Mouse (Mus musculus) intestine, embryonic 14.5 days (tissue): ENCODE results near the gene Gm13539. TPM values are rescaled to one million over a fixed set of nuclear protein-coding genes. Genes with fewer than 3 reads are reported as not detected.

Experiments used
- ATAC-seq: fragments of 200-750 bp; cut with Nextera tagmentation; replicated peaks from 2 replicates; pipeline ENCODE4 v1.8.0; 2017; ENCODE audit warnings: low read depth, moderate number of reproducible peaks, moderate TSS enrichment, moderate library complexity; ENCODE audit not compliant: low FRiP score, low TSS enrichment
- DNase-seq: peaks from one replicate; pipeline ENCODE4 v3.0.0-alpha.2; 2018; ENCODE audit warnings: low spot score
- H3K27ac ChIP-seq: fragments of 300-500 bp; sonication (generic); 2 replicates; pipeline ENCODE4 v1.5.1; 2014; ENCODE audit warnings: low read depth, mild to moderate bottlenecking, control low read depth
- H3K27me3 ChIP-seq: fragments of 300-500 bp; sonication (generic); replicated peaks from 2 replicates; pipeline ENCODE4 v1.6.1; 2014; ENCODE audit warnings: low read length, control low read depth; ENCODE audit not compliant: control insufficient read depth, insufficient read depth
- H3K36me3 ChIP-seq: fragments of 300-500 bp; sonication (generic); 2 replicates; pipeline ENCODE4 v1.6.1; 2014; ENCODE audit warnings: low read length, control low read depth; ENCODE audit not compliant: control insufficient read depth, insufficient read depth
- H3K4me1 ChIP-seq: fragments of 300-500 bp; sonication (generic); replicated peaks from 2 replicates; pipeline ENCODE4 v1.6.1; 2014; ENCODE audit warnings: low read length, control low read depth, mixed read lengths; ENCODE audit not compliant: control insufficient read depth, insufficient read depth
- H3K4me2 ChIP-seq: fragments of 300-500 bp; sonication (generic); 2 replicates; pipeline ENCODE4 v1.6.1; 2014; ENCODE audit warnings: low read length
- H3K4me3 ChIP-seq: fragments of 300-500 bp; sonication (generic); 2 replicates; pipeline ENCODE4 v1.5.1; 2014; ENCODE audit warnings: low read depth, low read length, control low read depth, mixed read lengths
- H3K9ac ChIP-seq: fragments of 300-500 bp; sonication (generic); 2 replicates; pipeline ENCODE4 v1.6.1; 2014; ENCODE audit warnings: mild to moderate bottlenecking, low read length
- H3K9me3 ChIP-seq: fragments of 300-500 bp; sonication (generic); 2 replicates; pipeline ENCODE4 v1.6.1; 2016; ENCODE audit warnings: low read length, control low read depth; ENCODE audit not compliant: control insufficient read depth
- WGBS: fragments of 180-500 bp; shearing (Covaris S2); extraction: QIAGEN DNeasy Blood & Tissue Kit; methylation state at CpG from one replicate; pipeline ENCODE4 v1.1.7; 2014; 5-methylcytosine and 5-hydroxymethylcytosine counted together
- polyA plus RNA-seq: library from polyadenylated mRNA; unstranded; fragments of >200 nt; fragmentation: Nextera tagmentation; extraction: Ambion mirVana; gene quantifications from 2 replicates; pipeline ENCODE4 v1.2.1, GENCODE M21; 2014

The Gm13539 gene
- polyA plus RNA-seq, 1 experiment from 2014 or later = not detected

- Histone ChIP-seq H3K27me3 (no peaks in the 10 kb centered on the region), H3K36me3 (no peaks in the 10 kb centered on the region), H3K27ac (no peak overlapping the region), H3K9ac (no peak overlapping the region), H3K4me3 (no peak overlapping the region), H3K9me3 (no peaks in the 10 kb centered on the region), H3K4me2 (no peak overlapping the region), H3K4me1 (no peaks in the 10 kb centered on the region)
- no peak for DNase-seq
- no peak for ATAC-seq
- WGBS = 87% methylated on average over 2 of the region's 2 CpGs
These were observed 7.4 kb upstream of the Gm13539 start for GRCm38 (mm10) chr2:25774640-25775039.

GRCm38 (mm10) chr2:25775991-25776390 lies 6.1 kb upstream of the Gm13539 start:
- DNase-seq (no peak), ATAC-seq (no peak)
- no peak overlapping the region for H3K9ac ChIP-seq
- 77% methylated on average over 3 of the region's 3 CpGs for WGBS
- H3K4me1 ChIP-seq = no peaks in the 10 kb centered on the region
- H3K27me3 ChIP-seq = no peaks in the 10 kb centered on the region
- H3K9me3 ChIP-seq = no peaks in the 10 kb centered on the region
- no peak overlapping the region for H3K27ac ChIP-seq
- H3K36me3 ChIP-seq = no peaks in the 10 kb centered on the region
- no peak overlapping the region for H3K4me2 ChIP-seq
- no peak overlapping the region for H3K4me3 ChIP-seq

- Histone ChIP-seq H3K9ac (no peak within 1 kb of the TSS), H3K27me3 (no peaks in the 10 kb centered on the region), H3K9me3 (no peaks in the 10 kb centered on the region), H3K36me3 (no peaks in the 10 kb centered on the region), H3K4me1 (no peaks in the 10 kb centered on the region), H3K4me2 (no peak within 1 kb of the TSS), H3K27ac (no peak within 1 kb of the TSS), H3K4me3 (no peak within 1 kb of the TSS)
- WGBS = 96% methylated on average over 1 of the region's 1 CpGs
- ATAC-seq (no peak), DNase-seq (no peak)
These were observed 5.3 kb upstream of the Gm13539 start, which contains the start of gene Lcn11 for GRCm38 (mm10) chr2:25776717-25777116. Gene Lcn11, plus strand, starts transcription at chr2:25777017.

- no peak overlapping the region for H3K4me3 ChIP-seq
- ATAC-seq (no peak), DNase-seq (no peak)
- H3K27ac ChIP-seq = no peak overlapping the region
- H3K27me3 ChIP-seq = no peaks in the 10 kb centered on the region
- no peak overlapping the region for H3K4me2 ChIP-seq
- 90% methylated on average over 9 of the region's 9 CpGs for WGBS
- H3K9me3 ChIP-seq = no peaks in the 10 kb centered on the region
- H3K36me3 ChIP-seq = no peaks in the 10 kb centered on the region
- H3K9ac ChIP-seq = no peak overlapping the region
- H3K4me1 ChIP-seq = no peaks in the 10 kb centered on the region
These were observed 3.0 kb upstream of the Gm13539 start for GRCm38 (mm10) chr2:25779076-25779475.

- no peaks in the 10 kb centered on the region for H3K36me3 ChIP-seq
- DNase-seq (no peak), ATAC-seq (no peak)
- 38% methylated on average over 4 of the region's 4 CpGs for WGBS
- no peaks in the 10 kb centered on the region for H3K9me3 ChIP-seq
- H3K4me3 ChIP-seq = no peak overlapping the region
- H3K4me2 ChIP-seq = no peak overlapping the region
- H3K27ac ChIP-seq = no peak overlapping the region
- H3K27me3 ChIP-seq = no peaks in the 10 kb centered on the region
- H3K9ac ChIP-seq = no peak overlapping the region
- 0 out of 2 replicates have a peak, but pooled peaks cover 2% of the 10 kb centered on the region for H3K4me1 ChIP-seq
These were observed 1.1 kb upstream of the Gm13539 start for GRCm38 (mm10) chr2:25780921-25781320.

GRCm38 (mm10) chr2:25785573-25786322 lies 3.7 kb downstream of the Gm13539 start:
- H3K27ac ChIP-seq = no peak overlapping the region
- H3K27me3 ChIP-seq = no peaks in the 10 kb centered on the region
- no peak overlapping the region for H3K9ac ChIP-seq
- DNase-seq (no peak), ATAC-seq (no peak)
- H3K4me3 ChIP-seq = no peak overlapping the region
- no peak overlapping the region for H3K4me2 ChIP-seq
- H3K36me3 ChIP-seq = no peaks in the 10 kb centered on the region
- no peaks in the 10 kb centered on the region for H3K9me3 ChIP-seq
- 61% methylated on average over 5 of the region's 5 CpGs for WGBS
- peaks cover 5% of the 10 kb centered on the region; the same call in 1 of the 2 replicates for H3K4me1 ChIP-seq

GRCm38 (mm10) chr2:25789092-25789491 lies 7.0 kb downstream of the Gm13539 start:
- no peak for ATAC-seq

GRCm38 (mm10) chr2:25797635-25798034 lies 15.6 kb downstream of the Gm13539 start:
- no peaks in the 10 kb centered on the region for H3K4me1 ChIP-seq
- ATAC-seq (no peak), DNase-seq (no peak)
- H3K27me3 ChIP-seq = no peaks in the 10 kb centered on the region
- H3K9ac ChIP-seq = no peak overlapping the region
- no peaks in the 10 kb centered on the region for H3K9me3 ChIP-seq
- H3K4me2 ChIP-seq = no peak overlapping the region
- WGBS = 14% methylated on average over 2 of the region's 2 CpGs
- H3K36me3 ChIP-seq = no peaks in the 10 kb centered on the region
- H3K4me3 ChIP-seq = no peak overlapping the region
- H3K27ac ChIP-seq = no peak overlapping the region

More at GRCm38 (mm10) chr2:25789092-25789491, 7.0 kb downstream of the Gm13539 start:
- Histone ChIP-seq H3K4me3 (no peak overlapping the region), H3K27ac (no peak overlapping the region), H3K36me3 (no peaks in the 10 kb centered on the region), H3K9me3 (no peaks in the 10 kb centered on the region), H3K4me2 (no peak overlapping the region), H3K27me3 (no peaks in the 10 kb centered on the region), H3K9ac (no peak overlapping the region), H3K4me1 (peaks cover 5% of the 10 kb centered on the region; the same call in 1 of the 2 replicates)
- no peak for DNase-seq
- WGBS = 81% methylated on average over 3 of the region's 3 CpGs

- Histone ChIP-seq H3K27me3 (no peaks in the 10 kb centered on the region), H3K9me3 (no peaks in the 10 kb centered on the region), H3K27ac (no peak overlapping the region), H3K4me1 (no peaks in the 10 kb centered on the region), H3K4me3 (no peak overlapping the region), H3K4me2 (no peak overlapping the region), H3K9ac (no peak overlapping the region), H3K36me3 (no peaks in the 10 kb centered on the region)
- 44% methylated on average over 5 of the region's 5 CpGs for WGBS
- ATAC-seq = no peak
- no peak for DNase-seq
These were observed 16.0 kb downstream of the Gm13539 start for GRCm38 (mm10) chr2:25798065-25798464.
